Mouse (Mus musculus): Measurements from ENCODE around the gene Pidd1. TPM values are rescaled to one million over a fixed set of nuclear protein-coding genes. Genes with fewer than 3 reads are reported as not detected.

Gene Pidd1
- polyA plus RNA-seq, 1 experiment: 7.1 TPM

GRCm38 (mm10) chr7:141482531-141483024, 38.8 kb upstream of the Pidd1 start:
- WGBS: 48% methylated on average over 11 of the region's 11 CpGs
- Histone ChIP-seq H3K4me1 (ENCODE audit: control insufficient read depth, insufficient read depth, low read length) (peaks cover 15% of the 10 kb centered on the region), H3K4me3 (replicated peaks; ENCODE audit: extremely low read depth, low read depth, low read length) (no peak overlapping the region)
- DNase-seq: no peak
- no peak for TF ChIP-seq CTCF (IDR thresholded peaks at IDR 0.05; ENCODE audit: insufficient read depth, low read length)
- no peak for TF ChIP-seq POLR2A (IDR thresholded peaks at IDR 0.05; ENCODE audit: borderline replicate concordance, extremely low read depth, low read depth, low read length)

DNA sequence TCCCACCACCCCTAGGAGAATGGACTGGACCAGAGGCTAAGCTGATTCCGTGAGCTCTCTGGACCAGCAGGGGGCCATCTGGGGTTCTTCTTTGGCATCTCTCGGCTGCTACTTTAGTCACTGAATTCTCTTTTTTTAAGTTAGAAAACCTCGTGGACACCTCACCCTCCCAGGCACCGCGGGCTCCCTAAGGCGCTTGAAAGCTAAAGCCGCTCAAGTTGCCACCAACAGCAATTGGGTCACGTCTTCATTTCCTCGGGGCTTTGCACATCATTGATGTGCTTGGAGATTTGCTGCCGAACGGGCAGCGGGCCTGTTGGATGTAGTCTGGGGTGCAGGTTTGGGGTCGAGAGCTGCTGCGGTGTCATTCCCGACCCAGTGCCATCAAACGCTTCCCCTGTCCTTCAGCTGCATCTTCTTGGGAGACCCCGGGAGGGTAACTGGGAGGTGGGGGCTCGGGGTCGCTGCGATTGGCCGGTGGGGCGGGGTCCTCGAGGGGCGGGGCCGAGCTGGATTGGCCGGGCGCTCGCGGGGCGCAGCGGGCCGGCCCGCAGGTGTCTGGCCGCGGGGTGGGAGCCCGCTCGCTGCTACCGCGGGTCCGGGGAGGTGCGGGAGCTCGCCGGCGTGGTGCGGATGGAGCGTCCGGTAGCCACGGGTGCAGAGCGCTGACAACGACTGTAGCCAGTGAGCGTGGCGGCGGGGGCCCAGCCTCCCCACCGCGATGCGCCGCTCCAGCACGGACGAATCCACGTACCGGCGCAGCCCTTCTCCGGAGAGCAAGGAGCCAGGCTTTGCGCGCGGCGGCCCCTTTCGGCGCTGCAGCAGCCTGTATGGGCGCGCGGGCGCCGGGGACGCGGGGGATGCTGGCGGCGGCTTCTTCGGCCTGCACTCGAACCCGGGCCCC, 37.9 kb upstream of the Pidd1 start:
- peak overlapping the region; percentile 46 for H3K4me3 ChIP-seq (replicated peaks; ENCODE audit: extremely low read depth, low read depth, low read length)
- peak; percentile 53 for DNase-seq
- 2% methylated on average over 76 of the region's 81 CpGs for WGBS
- TF ChIP-seq POLR2A (IDR thresholded peaks at IDR 0.05; ENCODE audit: borderline replicate concordance, extremely low read depth, low read depth, low read length) (no peak), CTCF (IDR thresholded peaks at IDR 0.05; ENCODE audit: insufficient read depth, low read length) (peak; percentile 52)
- peaks cover 21% of the 10 kb centered on the region for H3K4me1 ChIP-seq (ENCODE audit: control insufficient read depth, insufficient read depth, low read length)

- 12% methylated on average over 10 of the region's 10 CpGs for WGBS
- DNase-seq: peak; percentile 65
- TF ChIP-seq CTCF (IDR thresholded peaks at IDR 0.05; ENCODE audit: insufficient read depth, low read length): peak; percentile 99
- TF ChIP-seq POLR2A (IDR thresholded peaks at IDR 0.05; ENCODE audit: borderline replicate concordance, extremely low read depth, low read depth, low read length): no peak
- no peak overlapping the region for H3K4me3 ChIP-seq (replicated peaks; ENCODE audit: extremely low read depth, low read depth, low read length)
- peaks cover 21% of the 10 kb centered on the region for H3K4me1 ChIP-seq (ENCODE audit: control insufficient read depth, insufficient read depth, low read length)
Measured at GRCm38 (mm10) chr7:141480842-141481497, 37.1 kb upstream of the Pidd1 start.

- whole genome bisulfite sequencing: 36% methylated on average over 5 of the region's 5 CpGs
- H3K4me3 ChIP-seq (replicated peaks; ENCODE audit: extremely low read depth, low read depth, low read length): no peak overlapping the region
- TF ChIP-seq POLR2A (IDR thresholded peaks at IDR 0.05; ENCODE audit: borderline replicate concordance, extremely low read depth, low read depth, low read length) (no peak), CTCF (IDR thresholded peaks at IDR 0.05; ENCODE audit: insufficient read depth, low read length) (no peak)
- H3K4me1 ChIP-seq (ENCODE audit: control insufficient read depth, insufficient read depth, low read length): peaks cover 23% of the 10 kb centered on the region
- DNase-seq: no peak
Measured at GRCm38 (mm10) chr7:141478270-141478748, 34.5 kb upstream of the Pidd1 start.

GRCm38 (mm10) chr7:141477578-141478269, 33.9 kb upstream of the Pidd1 start:
- peak; percentile 25 for DNase-seq
- H3K4me3 ChIP-seq (replicated peaks; ENCODE audit: extremely low read depth, low read depth, low read length): no peak overlapping the region
- TF ChIP-seq CTCF (IDR thresholded peaks at IDR 0.05; ENCODE audit: insufficient read depth, low read length): no peak
- TF ChIP-seq POLR2A (IDR thresholded peaks at IDR 0.05; ENCODE audit: borderline replicate concordance, extremely low read depth, low read depth, low read length): no peak
- 14% methylated on average over 4 of the region's 4 CpGs for WGBS
- H3K4me1 ChIP-seq (ENCODE audit: control insufficient read depth, insufficient read depth, low read length): peaks cover 23% of the 10 kb centered on the region

DNA sequence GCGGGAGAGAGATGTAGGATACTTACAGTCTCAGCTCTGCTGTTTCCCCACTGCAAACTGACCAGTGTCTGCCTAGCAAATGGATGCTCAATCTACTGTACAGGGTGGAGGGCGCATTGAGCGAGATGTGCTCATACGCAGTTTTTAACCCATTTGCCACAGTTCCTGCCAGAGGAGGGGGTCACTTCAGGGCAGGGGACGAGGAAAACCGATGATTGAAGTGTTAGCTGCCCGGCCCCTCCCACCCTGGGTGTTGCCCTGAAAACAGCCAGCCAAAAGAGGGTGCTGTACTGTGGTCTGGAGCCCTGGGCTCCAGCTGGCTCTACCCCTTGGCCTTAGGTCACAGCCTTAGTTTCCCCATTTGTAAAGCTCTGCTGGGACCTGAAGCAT, 33.2 kb upstream of the Pidd1 start:
- WGBS: 1% methylated on average over 7 of the region's 7 CpGs
- peaks cover 22% of the 10 kb centered on the region for H3K4me1 ChIP-seq (ENCODE audit: control insufficient read depth, insufficient read depth, low read length)
- DNase-seq: no peak
- no peak for TF ChIP-seq CTCF (IDR thresholded peaks at IDR 0.05; ENCODE audit: insufficient read depth, low read length)
- no peak for TF ChIP-seq POLR2A (IDR thresholded peaks at IDR 0.05; ENCODE audit: borderline replicate concordance, extremely low read depth, low read depth, low read length)
- peak overlapping the region; percentile 66 for H3K4me3 ChIP-seq (replicated peaks; ENCODE audit: extremely low read depth, low read depth, low read length)

- WGBS: 0% methylated on average over 17 of the region's 17 CpGs
- Histone ChIP-seq H3K4me1 (ENCODE audit: control insufficient read depth, insufficient read depth, low read length) (peaks cover 21% of the 10 kb centered on the region), H3K4me3 (replicated peaks; ENCODE audit: extremely low read depth, low read depth, low read length) (peak overlapping the region; percentile 66)
- TF ChIP-seq POLR2A (IDR thresholded peaks at IDR 0.05; ENCODE audit: borderline replicate concordance, extremely low read depth, low read depth, low read length) (peak; percentile 51), CTCF (IDR thresholded peaks at IDR 0.05; ENCODE audit: insufficient read depth, low read length) (no peak)
- DNase-seq: peak; percentile 92
Measured at GRCm38 (mm10) chr7:141476226-141476980, 32.6 kb upstream of the Pidd1 start.

GRCm38 (mm10) chr7:141475805-141476158, 32.0 kb upstream of the Pidd1 start:
- no peak for TF ChIP-seq POLR2A (IDR thresholded peaks at IDR 0.05; ENCODE audit: borderline replicate concordance, extremely low read depth, low read depth, low read length)
- no peak for TF ChIP-seq CTCF (IDR thresholded peaks at IDR 0.05; ENCODE audit: insufficient read depth, low read length)
- Histone ChIP-seq H3K4me3 (replicated peaks; ENCODE audit: extremely low read depth, low read depth, low read length) (peak overlapping the region; percentile 66), H3K4me1 (ENCODE audit: control insufficient read depth, insufficient read depth, low read length) (peaks cover 16% of the 10 kb centered on the region; the same call in 1 of the 2 replicates)
- WGBS: under 1% methylated on average over 12 of the region's 12 CpGs
- no peak for DNase-seq

Measured in lung, adult 2 months (tissue).